Mouse (Mus musculus) adrenal gland, adult (tissue): ENCODE measurements around the gene Gm4969.

Experiments
- DNase-seq, 2 experiments: peaks; one replicate each; pipeline ENCODE4 v3.0.0; 2022 to 2023; ENCODE audit warnings: low spot score in 1 of 2; ENCODE audit not compliant: inconsistent age in 2 of 2

Gm4969 gene

GRCm38 (mm10) chr7:19137380-19137779 is 19.2 kb upstream of the Gm4969 start:
- peak in 1 of 2 experiments; percentile 76 for DNase-seq

DNA sequence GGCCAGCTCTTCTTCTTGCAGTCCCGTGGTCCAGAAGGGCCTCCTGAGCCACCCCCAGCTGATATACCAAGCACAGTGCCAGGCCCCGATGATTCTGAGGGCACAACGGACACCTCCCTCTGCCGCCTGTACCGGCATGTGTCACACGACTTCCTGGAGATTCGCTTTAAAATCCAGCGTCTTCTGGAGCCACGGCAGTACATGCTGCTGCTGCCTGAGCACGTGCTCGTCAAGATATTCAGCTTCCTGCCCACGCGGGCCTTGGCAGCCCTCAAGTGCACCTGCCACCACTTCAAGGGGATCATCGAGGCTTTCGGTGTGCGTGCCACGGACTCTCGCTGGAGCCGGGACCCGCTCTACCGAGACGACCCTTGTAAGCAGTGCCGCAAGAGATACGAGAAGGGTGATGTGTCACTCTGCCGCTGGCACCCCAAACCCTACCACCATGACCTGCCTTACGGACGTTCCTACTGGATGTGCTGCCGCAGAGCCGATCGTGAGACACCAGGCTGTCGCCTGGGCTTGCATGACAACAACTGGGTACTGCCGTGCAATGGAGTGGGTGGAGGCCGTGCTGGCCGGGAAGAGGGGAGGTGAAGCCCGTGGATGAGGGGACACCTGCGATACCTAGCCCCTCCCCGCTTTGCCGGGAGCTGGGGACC is 18.6 kb upstream of the Gm4969 start:
- DNase-seq: peak in 1 of 2 experiments; percentile 39

- DNase-seq: peak in 1 of 2 experiments; percentile 40
These were observed 18.0 kb upstream of the Gm4969 start for GRCm38 (mm10) chr7:19136168-19136567.

DNA sequence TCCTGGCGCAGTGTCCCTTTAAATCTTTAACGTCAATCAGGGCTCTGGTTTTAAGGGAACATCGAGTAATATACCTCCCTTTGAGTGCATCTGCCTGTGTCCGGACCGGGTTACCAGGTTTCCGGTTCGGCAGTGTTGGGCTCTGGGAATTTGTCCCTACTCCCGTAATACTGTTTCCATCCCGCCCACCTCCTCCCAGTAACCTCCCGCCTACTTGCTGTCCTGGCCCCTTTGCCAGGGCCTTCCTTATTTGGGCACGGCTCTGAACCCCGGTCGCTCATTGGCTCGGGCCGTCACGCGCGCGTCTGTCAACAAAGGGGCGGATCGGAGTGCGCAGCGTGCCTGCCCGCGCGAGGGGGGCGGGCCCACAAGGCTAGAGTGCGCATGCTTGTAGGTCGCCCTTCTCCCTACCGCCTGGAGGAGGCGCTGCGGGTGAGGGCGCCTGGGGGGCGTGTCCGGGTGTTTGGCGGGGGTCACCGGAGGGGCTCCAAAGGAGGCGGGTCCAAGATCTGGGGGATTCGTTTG is 13.2 kb upstream of the Gm4969 start:
- DNase-seq: peak; percentile 99

DNA sequence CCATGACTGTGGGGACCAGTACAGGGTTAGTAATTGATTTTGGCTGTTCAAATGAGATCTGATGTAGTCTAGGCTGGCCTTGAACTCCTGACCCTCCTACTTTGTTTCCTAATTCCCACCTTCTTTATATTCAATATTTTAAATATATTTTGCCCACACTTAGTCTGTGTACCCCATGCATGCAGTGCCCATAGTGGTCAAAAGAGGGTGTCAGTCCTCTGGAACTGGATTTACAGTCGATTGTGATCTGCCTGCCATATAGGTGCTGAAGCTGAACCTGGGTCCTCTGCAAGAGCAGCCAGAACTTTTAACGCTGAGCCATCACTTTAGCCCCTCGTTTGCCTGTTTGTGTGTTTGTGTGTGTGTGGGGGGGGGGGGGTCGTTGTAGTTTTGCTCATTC is 12.5 kb upstream of the Gm4969 start:
- DNase-seq: peak in 1 of 2 experiments; percentile 76

DNA sequence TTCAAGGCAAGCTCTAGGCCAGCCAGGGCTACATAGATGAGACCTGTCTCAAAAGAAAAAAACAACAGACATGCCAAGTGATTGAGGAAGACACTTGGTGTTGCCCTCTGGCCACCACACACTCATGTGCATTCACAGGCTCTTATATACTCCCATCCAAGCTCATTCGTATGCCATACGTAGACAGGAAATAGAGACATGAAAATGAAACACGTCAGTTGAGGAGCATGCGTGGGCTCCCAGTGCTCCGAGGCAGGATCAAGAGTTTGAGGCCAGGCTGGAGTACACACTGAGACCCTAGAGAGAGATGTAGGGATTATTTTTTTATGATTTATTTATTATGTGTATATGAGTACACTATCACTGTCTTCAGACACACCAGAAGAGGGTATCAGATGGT is 11.2 kb upstream of the Gm4969 start:
- DNase-seq: no peak

GRCm38 (mm10) chr7:19127744-19128143 is 9.6 kb upstream of the Gm4969 start:
- DNase-seq: no peak

DNA sequence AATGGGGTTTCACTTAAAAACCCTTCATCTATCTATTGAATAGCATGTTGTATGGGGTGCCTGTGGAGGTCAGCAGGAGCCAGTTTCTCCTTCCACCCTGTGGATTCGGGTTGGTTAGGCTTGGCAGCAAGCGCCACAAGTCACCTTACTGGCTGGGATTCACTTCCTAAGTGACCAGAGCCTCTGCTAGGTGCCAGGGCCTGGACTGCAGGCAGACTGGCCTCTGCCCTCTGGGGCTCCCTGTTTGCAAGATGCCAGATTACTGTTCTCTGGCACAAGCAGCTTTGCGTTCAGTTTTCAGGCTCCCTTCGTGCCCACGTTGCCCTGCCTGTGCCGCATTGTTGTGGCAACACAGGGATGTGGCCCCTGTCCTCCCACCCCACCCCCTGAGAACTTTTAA is 6.5 kb upstream of the Gm4969 start:
- no peak for DNase-seq

GRCm38 (mm10) chr7:19121686-19122085 is 3.5 kb upstream of the Gm4969 start:
- peak in 1 of 2 experiments; percentile 70 for DNase-seq

- DNase-seq: peak; percentile 94 to 97
These were observed 1.7 kb upstream of the Gm4969 start, which contains the start of gene Fbxo46 for GRCm38 (mm10) chr7:19119631-19120429. TSS of gene Fbxo46 (plus strand) at chr7:19119859.

GRCm38 (mm10) chr7:19119083-19119482 is 915 bp upstream of the Gm4969 start:
- no peak for DNase-seq

GRCm38 (mm10) chr7:19109565-19109964 is 8.6 kb downstream of the Gm4969 start:
- peak in 1 of 2 experiments; percentile 60 for DNase-seq

- DNase-seq: peak; percentile 59 to 83
These were observed 10.7 kb downstream of the Gm4969 start for GRCm38 (mm10) chr7:19107436-19107835.

GRCm38 (mm10) chr7:19104486-19104885 is 13.7 kb downstream of the Gm4969 start:
- no peak for DNase-seq

DNA sequence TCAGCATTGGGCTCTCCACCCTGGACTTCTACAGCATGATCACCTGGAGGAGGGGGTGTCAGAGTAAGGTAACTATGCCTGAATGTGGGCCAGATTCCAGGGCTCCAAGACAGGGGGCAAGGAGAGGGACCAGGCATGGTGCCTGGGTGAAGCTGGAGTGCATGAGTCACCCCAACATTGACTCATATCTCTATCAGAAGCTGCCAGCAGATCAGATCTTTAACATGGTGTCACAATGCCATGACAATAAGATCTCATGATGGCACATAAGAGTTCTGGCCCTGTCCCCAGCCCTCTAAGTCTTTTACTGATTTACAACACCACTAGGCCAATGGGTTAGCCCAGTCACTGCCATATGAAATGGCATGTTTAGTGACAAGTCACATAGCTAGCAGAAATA is 14.4 kb downstream of the Gm4969 start:
- DNase-seq: peak; percentile 48 to 78

- no peak for DNase-seq
These were observed 17.9 kb downstream of the Gm4969 start for GRCm38 (mm10) chr7:19100290-19100689.

- DNase-seq: no peak
These were observed 19.4 kb downstream of the Gm4969 start for GRCm38 (mm10) chr7:19098811-19099210.

DNA sequence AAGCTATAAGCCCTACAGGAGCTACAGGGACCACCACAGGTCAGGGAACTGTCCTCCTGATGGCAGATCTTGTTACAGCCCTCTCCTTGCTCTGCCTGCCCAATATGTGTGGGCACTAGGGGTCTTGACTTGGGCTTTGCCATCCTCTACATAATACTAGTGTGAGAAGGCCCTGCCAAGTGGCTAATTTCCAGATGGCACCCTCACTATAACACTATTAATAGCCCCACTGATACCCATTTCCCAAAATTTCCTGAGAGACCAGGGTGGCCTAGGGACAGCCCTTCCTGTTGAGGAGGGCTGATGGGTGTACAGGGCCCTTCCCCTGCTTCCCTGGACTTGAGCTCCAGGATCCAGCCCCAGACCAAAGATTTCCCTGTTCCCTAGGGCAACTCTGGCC is 20.3 kb downstream of the Gm4969 start:
- DNase-seq: peak in 1 of 2 experiments; percentile 35

- peak in 1 of 2 experiments; percentile 31 for DNase-seq
These were observed 21.0 kb downstream of the Gm4969 start for GRCm38 (mm10) chr7:19097217-19097616.

DNA sequence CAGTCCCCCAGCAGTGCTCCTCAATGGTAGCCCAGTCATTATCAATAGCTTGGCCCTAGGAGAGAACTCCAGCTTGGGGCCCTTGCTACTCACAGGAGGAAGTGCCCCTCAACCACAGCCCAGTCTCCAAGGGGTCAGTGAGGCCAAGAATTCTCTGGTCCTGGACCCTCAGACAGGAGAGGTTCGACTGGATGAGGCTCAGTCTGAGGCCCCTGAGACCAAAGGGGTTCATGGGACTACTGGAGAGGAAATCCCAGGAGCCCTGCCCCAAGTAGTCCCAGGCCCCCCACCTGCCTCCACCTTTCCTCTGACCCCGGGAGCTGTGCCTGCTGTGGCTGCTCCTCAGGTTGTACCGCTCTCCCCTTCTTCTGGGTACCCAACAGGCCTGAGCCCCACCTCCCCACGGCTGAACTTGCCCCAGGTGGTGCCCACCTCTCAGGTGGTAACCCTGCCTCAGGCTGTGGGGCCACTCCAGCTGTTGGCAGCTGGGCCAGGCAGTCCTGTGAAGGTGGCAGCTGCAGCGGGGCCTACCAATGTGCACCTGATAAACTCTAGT is 21.7 kb downstream of the Gm4969 start:
- peak in 1 of 2 experiments; percentile 51 for DNase-seq

- DNase-seq: peak; percentile 82 to 89
These were observed 22.4 kb downstream of the Gm4969 start for GRCm38 (mm10) chr7:19095751-19096110.
